ENCODE assay signal across 11 mouse cellular contexts in genomic region chr6:55338934-55339825, GRCm38 (mm10). TPM values are rescaled to one million over a fixed set of nuclear protein-coding genes. Genes with fewer than 3 reads are reported as not detected.
DNase-seq lines count a peak whose midpoint lies in the region; ATAC-seq and TF ChIP-seq lines count a peak whose summit lies in the region.
"Had no signal": no experiment of that assay in that cellular context is flagged by ENCODE, and none has a peak within 500 bp of the region (broad histone marks: within the 10 kb centered on the region; RNA-seq: fewer than 3 reads in every experiment).

No protein-coding gene starts in this region.

- H3K4me3 ChIP-seq in embryonic facial prominence, embryonic 13.5 days = 0 out of 2 replicates have a peak overlapping the region, but pooled peaks have one; percentile 12
- H3K4me3 ChIP-seq in embryonic facial prominence, embryonic 10.5 days = no peak overlapping the region
- peak overlapping the region; percentile 91 for H3K4me3 ChIP-seq in megakaryocyte, embryonic 14.5 days (replicated peaks)
- no peak overlapping the region for H3K4me3 ChIP-seq in stomach, embryonic 16.5 days (replicated peaks; ENCODE audit: low read length)
- H3K4me3 ChIP-seq in cerebellum, adult 2 months (replicated peaks; ENCODE audit: insufficient read depth, low read depth, low read length) = no peak overlapping the region

- DNase-seq in embryonic facial prominence, embryonic 10.5 days (ENCODE audit: low spot score) = no peak
- DNase-seq in liver = peak; percentile 87
- no peak for DNase-seq in cerebellum, adult 2 months
- DNase-seq in embryo, embryonic 11 days = no peak
- DNase-seq: left cerebral cortex, postnatal 4 days had no signal

- H3K27ac ChIP-seq in embryonic facial prominence, embryonic 13.5 days = no peak overlapping the region
- H3K27ac ChIP-seq in embryonic facial prominence, embryonic 10.5 days (replicated peaks) = no peak overlapping the region
- H3K27ac ChIP-seq in stomach, embryonic 16.5 days (ENCODE audit: low read length) = no peak overlapping the region
- no peak overlapping the region for H3K27ac ChIP-seq in cerebellum, adult 2 months (ENCODE audit: insufficient read depth, low read length)

- TF ChIP-seq POLR2A in cerebellum, adult 2 months (IDR thresholded peaks at IDR 0.05; ENCODE audit: borderline replicate concordance, insufficient read depth, low read length) = no peak

- peaks cover 75% of the 10 kb centered on the region for H3K4me1 ChIP-seq in embryonic facial prominence, embryonic 13.5 days
- peaks cover 66% of the 10 kb centered on the region for H3K4me1 ChIP-seq in embryonic facial prominence, embryonic 10.5 days
- peaks cover 98% of the 10 kb centered on the region for H3K4me1 ChIP-seq in megakaryocyte, embryonic 14.5 days
- H3K4me1 ChIP-seq in stomach, embryonic 16.5 days (ENCODE audit: control insufficient read depth, insufficient read depth, low read length) = peaks cover 41% of the 10 kb centered on the region
- no peaks in the 10 kb centered on the region; the same call in 1 of the 2 replicates for H3K4me1 ChIP-seq in cerebellum, adult 2 months (ENCODE audit: control insufficient read depth, insufficient read depth, low read length)

- no peak overlapping the region for H3K9ac ChIP-seq in embryonic facial prominence, embryonic 13.5 days
- H3K9ac ChIP-seq in stomach, embryonic 16.5 days (ENCODE audit: low read length) = no peak overlapping the region

- H3K36me3 ChIP-seq in embryonic facial prominence, embryonic 13.5 days = no peaks in the 10 kb centered on the region
- H3K36me3 ChIP-seq in embryonic facial prominence, embryonic 10.5 days (replicated peaks) = no peaks in the 10 kb centered on the region
- peaks cover 40% of the 10 kb centered on the region for H3K36me3 ChIP-seq in megakaryocyte, embryonic 14.5 days (replicated peaks; ENCODE audit: low read length)
- no peaks in the 10 kb centered on the region for H3K36me3 ChIP-seq in stomach, embryonic 16.5 days (ENCODE audit: control insufficient read depth, insufficient read depth, low read length)

- no peak for TF ChIP-seq CTCF in cerebellum, adult 2 months (IDR thresholded peaks at IDR 0.05; ENCODE audit: borderline replicate concordance, insufficient read depth, low read depth, low read length)

- no peaks in the 10 kb centered on the region for H3K9me3 ChIP-seq in embryonic facial prominence, embryonic 13.5 days
- H3K9me3 ChIP-seq in embryonic facial prominence, embryonic 10.5 days = no peaks in the 10 kb centered on the region
- no peaks in the 10 kb centered on the region for H3K9me3 ChIP-seq in megakaryocyte, embryonic 14.5 days
- H3K9me3 ChIP-seq in stomach, embryonic 16.5 days (replicated peaks; ENCODE audit: control insufficient read depth, low read length) = no peaks in the 10 kb centered on the region

- WGBS in embryonic facial prominence, embryonic 13.5 days = 75% methylated on average over 9 of the region's 9 CpGs
- WGBS in embryonic facial prominence, embryonic 10.5 days = 76% methylated on average over 9 of the region's 9 CpGs
- WGBS in stomach, embryonic 16.5 days = 63% methylated on average over 9 of the region's 9 CpGs
- 74% methylated on average over 9 of the region's 9 CpGs for WGBS in cerebellum, adult 2 months

- no peak for ATAC-seq in embryonic facial prominence, embryonic 13.5 days (ENCODE audit: insufficient number of reproducible peaks, insufficient read depth, low FRiP score, low TSS enrichment, low read depth)
- no peak; the same call in 1 of the 2 replicates for ATAC-seq in megakaryocyte, adult 5-6 weeks (ENCODE audit: poor library complexity, severe bottlenecking)
- ATAC-seq in stomach, embryonic 16.5 days (ENCODE audit: insufficient read depth, low FRiP score) = no peak
- ATAC-seq: Patski had no signal

- peak overlapping the region; percentile 46 for H3K4me2 ChIP-seq in embryonic facial prominence, embryonic 13.5 days
- peak overlapping the region; percentile 0; the same call in 1 of the 2 replicates for H3K4me2 ChIP-seq in stomach, embryonic 16.5 days (ENCODE audit: low read depth, low read length)

- no peaks in the 10 kb centered on the region for H3K27me3 ChIP-seq in embryonic facial prominence, embryonic 13.5 days
- H3K27me3 ChIP-seq in embryonic facial prominence, embryonic 10.5 days (replicated peaks; ENCODE audit: low read depth, poor library complexity, severe bottlenecking) = peaks cover 3% of the 10 kb centered on the region; the same call in 1 of the 2 replicates
- H3K27me3 ChIP-seq in megakaryocyte, embryonic 14.5 days (replicated peaks) = no peaks in the 10 kb centered on the region
- H3K27me3 ChIP-seq in stomach, embryonic 16.5 days (ENCODE audit: control insufficient read depth, insufficient read depth, low read length) = no peaks in the 10 kb centered on the region
- no peaks in the 10 kb centered on the region; the same call in 1 of the 2 replicates for H3K27me3 ChIP-seq in cerebellum, adult 2 months (ENCODE audit: control insufficient read depth, insufficient read depth, low read length)
- H3K27me3 ChIP-seq: Patski had no signal

RNA-seq across cellular contexts. Expression of gene Aqp1, which starts 2.9 kb away (rescaled TPM):
- 46.6 and 65.9 TPM in 2 replicates for polyA plus RNA-seq in embryonic facial prominence, embryonic 13.5 days (2015; fragmentation: Nextera tagmentation; extraction: Ambion mirVana)
- 0.29 and 0.76 TPM in 2 replicates for polyA plus RNA-seq in embryonic facial prominence, embryonic 10.5 days (2016; fragmentation: Nextera tagmentation; extraction: Ambion mirVana)
- 2.1 and 4.6 TPM in 2 replicates for polyA plus RNA-seq in megakaryocyte, embryonic 14.5 days (2012; ENCODE audit: insufficient read depth, low replicate concordance)
- 3.6 and 7.2 TPM in 2 replicates for total RNA-seq in megakaryocyte, adult 5-6 weeks (2015)
- total RNA-seq in megakaryocyte, adult 5-6 weeks (2017) = 5.4 and 14.4 TPM in 2 replicates
- 24.1 and 25.3 TPM in 2 replicates for polyA plus RNA-seq in stomach, embryonic 16.5 days (2015; fragmentation: Nextera tagmentation; extraction: Ambion mirVana)
- polyA plus RNA-seq in cerebellum, adult 2 months (2012; rRNA removed) = 2.0 and 4.4 TPM in 2 replicates

RNA-seq across cellular contexts. Expression of gene Ghrhr, which starts 36.9 kb away (rescaled TPM):
- not detected in 2 replicates for polyA plus RNA-seq in embryonic facial prominence, embryonic 13.5 days (2015; fragmentation: Nextera tagmentation; extraction: Ambion mirVana)
- not detected in 2 replicates for polyA plus RNA-seq in embryonic facial prominence, embryonic 10.5 days (2016; fragmentation: Nextera tagmentation; extraction: Ambion mirVana)
- not detected in 2 replicates for polyA plus RNA-seq in megakaryocyte, embryonic 14.5 days (2012; ENCODE audit: insufficient read depth, low replicate concordance)
- not detected in 2 replicates for total RNA-seq in megakaryocyte, adult 5-6 weeks (2015)
- total RNA-seq in megakaryocyte, adult 5-6 weeks (2017) = not detected in 2 replicates
- 0.17 TPM in 1 of 2 replicates, not detected in the other for polyA plus RNA-seq in stomach, embryonic 16.5 days (2015; fragmentation: Nextera tagmentation; extraction: Ambion mirVana)
- polyA plus RNA-seq in cerebellum, adult 2 months (2012; rRNA removed) = not detected in 2 replicates
- total RNA-seq: hematopoietic stem cell, adult 5-6 weeks; left cerebral cortex, postnatal 4 days had no signal

Comparison
In these comparisons a context has a peak if more than half of its experiments do, and no peak if none do; other contexts are left out.
1. H3K4me3 ChIP-seq: peak in embryonic facial prominence, embryonic 13.5 days (single experiment) and megakaryocyte, embryonic 14.5 days (single experiment); none in embryonic facial prominence, embryonic 10.5 days (single experiment), stomach, embryonic 16.5 days (single experiment) and cerebellum, adult 2 months (single experiment).